Mouse (Mus musculus): ENCODE results near the gene Myo15b.

DNA sequence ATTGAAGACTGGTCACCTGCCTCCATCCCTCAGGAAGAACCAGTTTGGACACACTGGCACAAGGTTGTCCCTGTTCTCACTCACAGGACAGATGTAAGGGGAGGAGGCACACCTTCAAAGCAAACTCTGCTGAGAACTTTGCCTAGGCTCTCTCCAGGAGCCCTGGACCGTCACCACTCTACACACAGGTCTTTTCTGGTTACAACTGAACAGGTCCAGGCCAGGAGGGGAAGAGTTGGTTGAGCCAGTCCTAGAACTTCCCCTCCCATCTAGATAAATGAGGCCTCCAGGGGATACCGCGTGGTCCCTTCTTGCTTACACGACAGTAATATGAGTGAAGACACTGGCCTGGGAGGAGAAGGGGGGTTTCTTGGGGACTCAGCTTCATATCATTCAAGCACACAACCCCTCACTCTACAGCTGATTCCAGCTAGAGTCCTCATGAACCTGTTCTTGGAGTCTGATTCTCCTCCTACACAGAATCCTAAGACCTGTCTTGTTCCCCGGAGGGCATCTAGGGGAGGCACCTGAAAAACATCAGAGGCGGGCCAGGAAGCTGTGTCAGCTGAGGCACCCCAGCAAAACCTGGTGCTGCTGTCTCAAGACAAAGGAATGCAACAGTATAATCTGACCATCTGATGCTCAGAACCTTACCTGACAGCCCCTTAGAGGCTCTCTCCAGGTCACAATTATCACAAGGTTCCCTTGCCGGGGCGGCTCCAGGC lies 46.2 kb downstream of the Myo15b start:
- TF ChIP-seq CTCF (IDR thresholded peaks at IDR 0.05; ENCODE audit: borderline replicate concordance, insufficient read depth, low read depth, low read length) = no peak
- TF ChIP-seq POLR2A (IDR thresholded peaks at IDR 0.05; ENCODE audit: borderline replicate concordance, insufficient read depth, low read length) = no peak
